Mouse (Mus musculus): ENCODE results near the gene Tctex1d4. TPM values are rescaled to one million over a fixed set of nuclear protein-coding genes. Genes with fewer than 3 reads are reported as not detected.

Gene Tctex1d4
- polyA plus RNA-seq, 1 experiment from 2014 or later: not detected

DNA sequence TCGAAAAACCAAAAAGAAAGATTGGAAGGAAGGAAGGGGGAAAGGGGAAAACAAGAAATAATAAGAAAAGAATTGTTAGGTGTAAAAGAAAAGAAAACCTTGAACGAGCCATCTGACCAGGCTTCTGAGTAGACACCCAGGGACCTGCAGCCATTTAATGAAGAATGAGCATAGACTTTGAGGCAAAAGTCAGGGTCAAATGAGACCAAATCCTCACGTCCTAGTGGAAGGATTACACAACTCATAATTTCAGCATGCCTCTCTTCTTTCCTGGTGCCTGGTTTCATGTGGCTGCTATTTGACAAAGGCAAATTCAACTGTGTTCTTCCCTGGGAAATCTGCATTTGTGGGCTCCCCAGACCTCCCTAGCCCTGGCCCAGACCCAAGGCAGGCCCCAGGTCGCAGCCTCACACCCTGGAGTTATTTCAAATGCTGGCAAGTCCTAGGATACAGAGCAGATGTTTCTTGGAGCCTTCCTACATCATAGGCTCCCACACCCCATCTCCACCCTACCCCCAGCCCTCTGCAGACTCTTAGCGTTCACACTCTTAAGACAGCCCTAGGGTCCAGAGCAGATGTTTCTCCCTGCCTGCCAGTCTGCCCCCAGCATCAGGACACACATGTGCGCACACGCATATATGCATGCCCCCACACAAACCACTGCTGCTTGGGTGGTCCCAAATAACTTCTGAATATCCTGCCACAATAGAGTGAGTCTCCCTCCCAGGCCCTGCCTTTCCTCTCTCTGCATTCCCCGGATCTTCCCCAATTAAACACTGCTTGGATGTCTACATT lies 28.4 kb upstream of the Tctex1d4 start:
- Histone ChIP-seq H3K9me3 (ENCODE audit: control insufficient read depth, low read length) (no peaks in the 10 kb centered on the region), H3K9ac (ENCODE audit: low read length) (no peak overlapping the region), H3K36me3 (ENCODE audit: control insufficient read depth, insufficient read depth, low read length) (no peaks in the 10 kb centered on the region), H3K27ac (replicated peaks in 1 of 2; ENCODE audit: control insufficient read depth in 1 of 2, insufficient read depth in 1 of 2, low read depth in 2 of 2, low read length in 2 of 2) (0 out of 4 replicates have a peak overlapping the region, but pooled peaks of 1 of the 2 experiments have one; percentile 14), H3K4me2 (ENCODE audit: low read length) (0 out of 2 replicates have a peak overlapping the region, but pooled peaks have one; percentile 86), H3K27me3 (ENCODE audit: control insufficient read depth, insufficient read depth, low read length) (no peaks in the 10 kb centered on the region), H3K4me3 (ENCODE audit: control insufficient read depth in 1 of 2, insufficient read depth in 1 of 2, low read depth in 1 of 2, low read length in 2 of 2) (no peak overlapping the region), H3K4me1 (ENCODE audit: control insufficient read depth in 2 of 2, insufficient read depth in 2 of 2, low read length in 2 of 2) (peaks cover 4 to 15% of the 10 kb centered on the region in 2 experiments; a peak in 3 of 4 replicates)
- no peak for ATAC-seq (ENCODE audit: insufficient number of reproducible peaks, insufficient read depth, low FRiP score, low read depth)
- WGBS: 71% methylated on average over 8 of the region's 8 CpGs

- Histone ChIP-seq H3K9me3 (ENCODE audit: control insufficient read depth, low read length) (no peaks in the 10 kb centered on the region), H3K36me3 (ENCODE audit: control insufficient read depth, insufficient read depth, low read length) (no peaks in the 10 kb centered on the region), H3K9ac (ENCODE audit: low read length) (no peak overlapping the region), H3K4me3 (ENCODE audit: control insufficient read depth in 1 of 2, insufficient read depth in 1 of 2, low read depth in 1 of 2, low read length in 2 of 2) (no peak overlapping the region), H3K27me3 (ENCODE audit: control insufficient read depth, insufficient read depth, low read length) (no peaks in the 10 kb centered on the region), H3K4me2 (ENCODE audit: low read length) (no peak overlapping the region), H3K27ac (replicated peaks in 1 of 2; ENCODE audit: control insufficient read depth in 1 of 2, insufficient read depth in 1 of 2, low read depth in 2 of 2, low read length in 2 of 2) (no peak overlapping the region), H3K4me1 (ENCODE audit: control insufficient read depth in 2 of 2, insufficient read depth in 2 of 2, low read length in 2 of 2) (peaks cover 4 to 15% of the 10 kb centered on the region in 2 experiments; a peak in 3 of 4 replicates)
- WGBS: 61% methylated on average over 2 of the region's 2 CpGs
- ATAC-seq (ENCODE audit: insufficient number of reproducible peaks, insufficient read depth, low FRiP score, low read depth): no peak
These were observed 27.9 kb upstream of the Tctex1d4 start for GRCm38 (mm10) chr4:117098764-117099036.

DNA sequence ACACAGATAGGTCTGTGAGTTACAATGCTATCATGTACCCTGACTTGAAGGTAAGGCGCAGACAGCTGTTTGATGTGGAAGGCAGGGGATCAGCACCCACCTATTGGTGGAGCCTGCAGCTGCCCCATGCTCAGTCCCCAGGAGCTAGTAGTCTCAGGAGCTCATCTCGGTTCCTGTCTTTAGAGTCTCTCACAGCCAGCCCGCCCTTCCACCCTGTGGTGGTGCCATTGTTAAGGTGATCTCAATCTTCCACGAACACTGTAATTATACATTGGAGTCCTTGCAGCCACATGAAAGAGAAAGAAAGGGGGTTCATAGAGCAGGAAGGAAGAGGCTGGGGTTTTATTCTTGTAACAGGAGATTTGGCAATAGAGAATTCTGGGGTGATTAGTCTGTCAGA lies 26.6 kb upstream of the Tctex1d4 start:
- H3K4me1 ChIP-seq (ENCODE audit: control insufficient read depth in 2 of 2, insufficient read depth in 2 of 2, low read length in 2 of 2): peaks cover 4 to 15% of the 10 kb centered on the region in 2 experiments; a peak in 3 of 4 replicates
- WGBS: 71% methylated on average over 4 of the region's 4 CpGs
- no peaks in the 10 kb centered on the region for H3K9me3 ChIP-seq (ENCODE audit: control insufficient read depth, low read length)
- ATAC-seq (ENCODE audit: insufficient number of reproducible peaks, insufficient read depth, low FRiP score, low read depth): no peak
- no peak overlapping the region for H3K9ac ChIP-seq (ENCODE audit: low read length)
- no peaks in the 10 kb centered on the region for H3K27me3 ChIP-seq (ENCODE audit: control insufficient read depth, insufficient read depth, low read length)
- no peak overlapping the region for H3K4me2 ChIP-seq (ENCODE audit: low read length)
- no peak overlapping the region for H3K27ac ChIP-seq (replicated peaks in 1 of 2; ENCODE audit: control insufficient read depth in 1 of 2, insufficient read depth in 1 of 2, low read depth in 2 of 2, low read length in 2 of 2)
- H3K36me3 ChIP-seq (ENCODE audit: control insufficient read depth, insufficient read depth, low read length): no peaks in the 10 kb centered on the region
- no peak overlapping the region for H3K4me3 ChIP-seq (ENCODE audit: control insufficient read depth in 1 of 2, insufficient read depth in 1 of 2, low read depth in 1 of 2, low read length in 2 of 2)

- Histone ChIP-seq H3K4me1 (ENCODE audit: control insufficient read depth in 2 of 2, insufficient read depth in 2 of 2, low read length in 2 of 2) (peaks cover 4 to 10% of the 10 kb centered on the region in 2 experiments; a peak in 3 of 4 replicates), H3K9me3 (ENCODE audit: control insufficient read depth, low read length) (no peaks in the 10 kb centered on the region), H3K27ac (replicated peaks in 1 of 2; ENCODE audit: control insufficient read depth in 1 of 2, insufficient read depth in 1 of 2, low read depth in 2 of 2, low read length in 2 of 2) (peak overlapping the region; percentile 7 to 22; a peak in 1 of 4 replicates), H3K4me3 (ENCODE audit: control insufficient read depth in 1 of 2, insufficient read depth in 1 of 2, low read depth in 1 of 2, low read length in 2 of 2) (no peak overlapping the region), H3K36me3 (ENCODE audit: control insufficient read depth, insufficient read depth, low read length) (no peaks in the 10 kb centered on the region), H3K27me3 (ENCODE audit: control insufficient read depth, insufficient read depth, low read length) (no peaks in the 10 kb centered on the region), H3K4me2 (ENCODE audit: low read length) (no peak overlapping the region), H3K9ac (ENCODE audit: low read length) (no peak overlapping the region)
- 0 out of 2 replicates have a peak, but pooled peaks have one; percentile 29 for ATAC-seq (ENCODE audit: insufficient number of reproducible peaks, insufficient read depth, low FRiP score, low read depth)
- 40% methylated on average over 7 of the region's 7 CpGs for WGBS
These were observed 25.4 kb upstream of the Tctex1d4 start for GRCm38 (mm10) chr4:117101218-117101617.

DNA sequence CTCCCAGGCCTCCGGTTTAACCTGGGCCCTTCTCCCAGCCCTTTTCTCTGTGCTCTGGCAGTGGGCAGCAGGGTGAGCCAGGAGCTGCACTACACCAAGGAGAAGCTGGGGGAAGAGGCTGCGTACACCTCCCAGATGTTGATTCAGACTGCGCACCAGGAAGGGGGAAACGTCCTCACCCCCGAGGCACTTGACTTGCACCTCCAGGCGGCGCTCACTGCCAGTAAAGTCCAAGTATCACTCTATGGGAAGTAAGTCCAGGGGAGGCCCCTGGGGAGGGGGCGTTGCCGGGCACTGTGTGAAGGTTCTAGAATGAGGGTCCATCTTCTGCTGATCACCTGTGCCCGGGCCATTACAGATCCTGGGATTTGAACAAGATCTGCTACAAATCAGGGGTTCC lies 21.9 kb upstream of the Tctex1d4 start:
- no peak for ATAC-seq (ENCODE audit: insufficient number of reproducible peaks, insufficient read depth, low FRiP score, low read depth)
- H3K27ac ChIP-seq (replicated peaks in 1 of 2; ENCODE audit: control insufficient read depth in 1 of 2, insufficient read depth in 1 of 2, low read depth in 2 of 2, low read length in 2 of 2): no peak overlapping the region

DNA sequence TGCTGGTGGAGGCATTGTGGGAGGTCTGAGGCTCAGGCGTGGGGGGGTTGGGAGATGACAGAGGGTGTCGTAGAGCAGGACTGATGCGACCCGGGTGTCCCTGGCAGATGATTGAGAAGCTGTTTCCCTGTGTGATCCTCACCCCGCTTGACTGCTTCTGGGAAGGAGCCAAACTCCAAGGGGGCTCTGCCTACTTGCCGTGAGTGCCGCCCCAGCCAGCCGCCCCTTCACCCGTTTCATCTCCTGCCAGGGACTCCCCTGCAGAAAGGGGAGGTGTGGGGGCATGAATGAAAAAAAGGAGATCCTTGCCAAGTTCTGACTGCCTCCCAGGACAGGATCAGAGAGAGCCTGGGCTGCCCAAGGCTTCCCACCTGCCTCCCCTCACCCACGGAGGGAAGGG lies 21.5 kb upstream of the Tctex1d4 start:
- Histone ChIP-seq H3K4me1 (ENCODE audit: control insufficient read depth in 2 of 2, insufficient read depth in 2 of 2, low read length in 2 of 2) (peaks cover 0 to 3% of the 10 kb centered on the region in 2 experiments; a peak in 1 of 4 replicates), H3K36me3 (ENCODE audit: control insufficient read depth, insufficient read depth, low read length) (no peaks in the 10 kb centered on the region), H3K9ac (ENCODE audit: low read length) (no peak overlapping the region), H3K4me3 (ENCODE audit: control insufficient read depth in 1 of 2, insufficient read depth in 1 of 2, low read depth in 1 of 2, low read length in 2 of 2) (no peak overlapping the region), H3K4me2 (ENCODE audit: low read length) (no peak overlapping the region), H3K27ac (replicated peaks in 1 of 2; ENCODE audit: control insufficient read depth in 1 of 2, insufficient read depth in 1 of 2, low read depth in 2 of 2, low read length in 2 of 2) (no peak overlapping the region), H3K27me3 (ENCODE audit: control insufficient read depth, insufficient read depth, low read length) (no peaks in the 10 kb centered on the region), H3K9me3 (ENCODE audit: control insufficient read depth, low read length) (no peaks in the 10 kb centered on the region)
- 69% methylated on average over 10 of the region's 10 CpGs for WGBS
- no peak for ATAC-seq (ENCODE audit: insufficient number of reproducible peaks, insufficient read depth, low FRiP score, low read depth)

More for the DNA sequence above, 21.9 kb upstream of the Tctex1d4 start:
- Histone ChIP-seq H3K27me3 (ENCODE audit: control insufficient read depth, insufficient read depth, low read length) (no peaks in the 10 kb centered on the region), H3K4me1 (ENCODE audit: control insufficient read depth in 2 of 2, insufficient read depth in 2 of 2, low read length in 2 of 2) (peaks cover 0 to 3% of the 10 kb centered on the region in 2 experiments; a peak in 1 of 4 replicates), H3K9me3 (ENCODE audit: control insufficient read depth, low read length) (no peaks in the 10 kb centered on the region), H3K4me3 (ENCODE audit: control insufficient read depth in 1 of 2, insufficient read depth in 1 of 2, low read depth in 1 of 2, low read length in 2 of 2) (no peak overlapping the region), H3K4me2 (ENCODE audit: low read length) (no peak overlapping the region), H3K9ac (ENCODE audit: low read length) (no peak overlapping the region), H3K36me3 (ENCODE audit: control insufficient read depth, insufficient read depth, low read length) (no peaks in the 10 kb centered on the region)
- 69% methylated on average over 10 of the region's 10 CpGs for WGBS

DNA sequence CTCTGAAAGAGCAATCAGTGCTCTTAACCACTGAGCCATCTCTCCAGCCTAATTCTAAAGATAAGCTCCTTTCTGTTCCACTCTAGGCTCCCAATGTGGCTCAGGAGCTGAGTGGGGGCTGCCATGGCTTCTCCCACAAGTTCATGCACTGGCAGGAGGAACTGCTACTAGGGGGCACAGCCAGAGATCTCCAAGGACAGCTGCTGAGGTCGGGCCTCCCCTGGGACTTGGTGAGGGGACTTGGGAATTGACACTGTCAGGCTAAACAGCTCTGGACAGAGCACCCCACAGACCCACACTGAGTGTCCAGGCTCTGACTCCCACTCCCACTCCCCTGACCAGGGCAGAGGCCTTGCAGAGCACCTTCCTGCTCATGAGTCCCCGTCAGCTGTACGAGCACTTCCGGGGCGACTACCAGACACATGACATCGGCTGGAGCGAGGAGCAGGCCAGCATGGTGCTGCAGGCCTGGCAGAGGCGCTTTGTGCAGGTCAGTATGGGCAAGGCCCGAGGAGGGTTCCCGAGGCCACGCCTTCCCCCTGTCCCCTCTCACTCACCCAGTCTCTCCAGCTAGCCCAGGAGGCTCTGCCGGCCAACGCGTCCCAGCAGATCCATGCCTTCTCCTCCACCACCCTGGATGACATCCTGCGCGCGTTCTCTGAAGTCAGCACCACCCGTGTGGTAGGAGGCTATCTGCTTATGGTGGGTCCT lies 18.6 kb upstream of the Tctex1d4 start:
- Histone ChIP-seq H3K4me3 (ENCODE audit: control insufficient read depth in 1 of 2, insufficient read depth in 1 of 2, low read depth in 1 of 2, low read length in 2 of 2) (no peak overlapping the region), H3K9ac (ENCODE audit: low read length) (no peak overlapping the region), H3K4me1 (ENCODE audit: control insufficient read depth in 2 of 2, insufficient read depth in 2 of 2, low read length in 2 of 2) (no peaks in the 10 kb centered on the region), H3K4me2 (ENCODE audit: low read length) (no peak overlapping the region), H3K27ac (replicated peaks in 1 of 2; ENCODE audit: control insufficient read depth in 1 of 2, insufficient read depth in 1 of 2, low read depth in 2 of 2, low read length in 2 of 2) (no peak overlapping the region), H3K36me3 (ENCODE audit: control insufficient read depth, insufficient read depth, low read length) (0 out of 2 replicates have a peak, but pooled peaks cover 4% of the 10 kb centered on the region), H3K27me3 (ENCODE audit: control insufficient read depth, insufficient read depth, low read length) (no peaks in the 10 kb centered on the region), H3K9me3 (ENCODE audit: control insufficient read depth, low read length) (no peaks in the 10 kb centered on the region)
- WGBS: 89% methylated on average over 18 of the region's 18 CpGs
- ATAC-seq (ENCODE audit: insufficient number of reproducible peaks, insufficient read depth, low FRiP score, low read depth): no peak

Data from heart, embryonic 14.5 days (tissue).